Mouse (Mus musculus) C2C12 (cell line): ENCODE data around the gene Clec12a. TPM values are rescaled to one million over a fixed set of nuclear protein-coding genes. Genes with fewer than 3 reads are reported as not detected.

Experiments used
- H3K27me3 ChIP-seq: one replicate; pipeline ENCODE4 v1.6.1; 2011; ENCODE audit not compliant: control insufficient read depth, insufficient read depth, insufficient read length
- H3K36me3 ChIP-seq: one replicate; pipeline ENCODE4 v1.6.1; 2011; ENCODE audit not compliant: control insufficient read depth, insufficient read depth
- H3K4me3 ChIP-seq: one replicate; pipeline ENCODE4 v1.5.1; 2011; ENCODE audit warnings: mild to moderate bottlenecking, control low read depth; ENCODE audit not compliant: poor library complexity, insufficient read depth, severe bottlenecking
- H3K79me2 ChIP-seq: one replicate; pipeline ENCODE4 v1.6.1; 2011; ENCODE audit not compliant: control insufficient read depth, insufficient read depth
- H3K79me3 ChIP-seq: one replicate; pipeline ENCODE4 v1.6.1; 2011; ENCODE audit warnings: low read depth, control low read depth
- H3ac ChIP-seq: one replicate; pipeline ENCODE3; 2011; ENCODE audit warnings: low read depth; ENCODE audit not compliant: control insufficient read depth, insufficient read length
- CEBPB ChIP-seq: IDR thresholded peaks from one replicate; pipeline ENCODE4 v1.6.1; 2011; ENCODE audit warnings: low read depth, mild to moderate bottlenecking, control low read depth, moderate library complexity
- CTCF ChIP-seq: IDR thresholded peaks from one replicate; pipeline ENCODE4 v1.5.1; 2011; ENCODE audit not compliant: control insufficient read depth, insufficient read depth, insufficient read length
- FOSL1 ChIP-seq: IDR thresholded peaks from one replicate; pipeline ENCODE4 v1.8.0; 2011; ENCODE audit warnings: mild to moderate bottlenecking, low read length; ENCODE audit not compliant: poor library complexity, insufficient read depth, severe bottlenecking
- MAX ChIP-seq: IDR thresholded peaks from one replicate; pipeline ENCODE4 v1.6.1; 2011; ENCODE audit warnings: mild to moderate bottlenecking, control low read depth
- MYOD1 ChIP-seq: IDR thresholded peaks from one replicate; pipeline ENCODE4 v1.6.1; 2011; ENCODE audit warnings: low read depth; ENCODE audit not compliant: control insufficient read depth, insufficient read length
- MYOG ChIP-seq: IDR thresholded peaks from one replicate; pipeline ENCODE4 v1.6.1; 2011; ENCODE audit not compliant: control insufficient read depth, insufficient read length; ENCODE audit errors: extremely low read depth
- USF1 ChIP-seq: IDR thresholded peaks from one replicate; pipeline ENCODE4 v1.6.1; 2011; ENCODE audit warnings: low read depth, mild to moderate bottlenecking, control low read depth, moderate library complexity
- polyA plus RNA-seq: library from polyadenylated mRNA; unstranded; fragments of >200 nt; fragmentation: generic; extraction: Trizol; gene quantifications from one replicate; pipeline ENCODE4 v1.2.1, GENCODE M21; 2012; ENCODE audit warnings: missing spikeins

The Clec12a gene
- polyA plus RNA-seq, 1 experiment, result not detected

- no peaks in the 10 kb centered on the region for H3K36me3 ChIP-seq
- H3K79me2 ChIP-seq, result no peaks in the 10 kb centered on the region
- TF ChIP-seq MYOG (no peak), CEBPB (no peak), MAX (no peak), USF1 (no peak), FOSL1 (no peak), MYOD1 (no peak), CTCF (no peak)
- H3K79me3 ChIP-seq, result no peaks in the 10 kb centered on the region
- no peak overlapping the region for H3ac ChIP-seq
- H3K27me3 ChIP-seq, result no peaks in the 10 kb centered on the region
- no peak overlapping the region for H3K4me3 ChIP-seq
These were observed 24.1 kb upstream of the Clec12a start for GRCm38 (mm10) chr6:129318395-129318794.

- Histone ChIP-seq H3K79me3 (no peaks in the 10 kb centered on the region), H3ac (no peak overlapping the region), H3K36me3 (no peaks in the 10 kb centered on the region), H3K27me3 (no peaks in the 10 kb centered on the region), H3K79me2 (no peaks in the 10 kb centered on the region), H3K4me3 (no peak overlapping the region)
- TF ChIP-seq USF1 (no peak), FOSL1 (no peak), MAX (no peak), CTCF (no peak), MYOG (no peak), CEBPB (no peak), MYOD1 (no peak)
These were observed 23.2 kb upstream of the Clec12a start for GRCm38 (mm10) chr6:129319331-129319730.

GRCm38 (mm10) chr6:129326016-129326415 is 16.5 kb upstream of the Clec12a start:
- no peak overlapping the region for H3ac ChIP-seq
- H3K27me3 ChIP-seq, result no peaks in the 10 kb centered on the region
- no peaks in the 10 kb centered on the region for H3K36me3 ChIP-seq
- no peak overlapping the region for H3K4me3 ChIP-seq
- no peaks in the 10 kb centered on the region for H3K79me2 ChIP-seq
- no peaks in the 10 kb centered on the region for H3K79me3 ChIP-seq
- TF ChIP-seq MAX (no peak), USF1 (no peak), CTCF (no peak), CEBPB (no peak), MYOD1 (no peak), FOSL1 (no peak), MYOG (no peak)

- H3ac ChIP-seq, result no peak overlapping the region
- H3K4me3 ChIP-seq, result no peak overlapping the region
- no peak for TF ChIP-seq MYOD1
- TF ChIP-seq CTCF, result no peak
- TF ChIP-seq MYOG, result no peak
- TF ChIP-seq CEBPB, result no peak
- no peak for TF ChIP-seq MAX
- no peak for TF ChIP-seq FOSL1
- TF ChIP-seq USF1, result no peak
- H3K27me3 ChIP-seq, result peaks cover 3% of the 10 kb centered on the region
- H3K79me2 ChIP-seq, result no peaks in the 10 kb centered on the region
- H3K36me3 ChIP-seq, result no peaks in the 10 kb centered on the region
- H3K79me3 ChIP-seq, result no peaks in the 10 kb centered on the region
These were observed 15.8 kb upstream of the Clec12a start for GRCm38 (mm10) chr6:129326568-129327150.

GRCm38 (mm10) chr6:129331610-129332009 is 10.9 kb upstream of the Clec12a start, which contains the start of gene 4922502D21Rik:
Gene 4922502D21Rik (minus strand): TSS chr6:129331796.
- TF ChIP-seq CEBPB (no peak), MYOG (no peak), MYOD1 (no peak), FOSL1 (no peak), CTCF (no peak), USF1 (no peak), MAX (no peak)
- H3K79me2 ChIP-seq, result no peaks in the 10 kb centered on the region
- no peaks in the 10 kb centered on the region for H3K36me3 ChIP-seq
- H3ac ChIP-seq, result no peak within 1 kb of the TSS
- no peaks in the 10 kb centered on the region for H3K79me3 ChIP-seq
- H3K27me3 ChIP-seq, result peaks cover 4% of the 10 kb centered on the region
- no peak within 1 kb of the TSS for H3K4me3 ChIP-seq

GRCm38 (mm10) chr6:129333674-129334078 is 8.8 kb upstream of the Clec12a start:
- H3K27me3 ChIP-seq, result peaks cover 4% of the 10 kb centered on the region
- no peak overlapping the region for H3K4me3 ChIP-seq
- H3K36me3 ChIP-seq, result no peaks in the 10 kb centered on the region
- no peak overlapping the region for H3ac ChIP-seq
- H3K79me2 ChIP-seq, result no peaks in the 10 kb centered on the region
- no peaks in the 10 kb centered on the region for H3K79me3 ChIP-seq
- TF ChIP-seq CTCF, result peak; percentile 8
- TF ChIP-seq FOSL1, result no peak
- no peak for TF ChIP-seq MAX
